Mouse (Mus musculus) spleen, adult 2 months (tissue): ENCODE results near the gene Kif21b. TPM values are rescaled to one million over a fixed set of nuclear protein-coding genes. Genes with fewer than 3 reads are reported as not detected.
A peak's percentile ranks its signal among the peaks of the same experiment; 100 is the strongest.

Experiments used
- DNase-seq, 2 experiments: peaks; one replicate each; pipeline versions ENCODE4 v3.0.0 to v3.0.0-alpha.2; 2012 to 2021; ENCODE audit warnings: low spot score in 2 of 2, low read depth in 1 of 2
- H3K27ac ChIP-seq: fragments of 200-500 bp; 2 replicates; pipeline ENCODE4 v1.5.1; 2012; ENCODE audit warnings: low read length, inconsistent platforms; ENCODE audit not compliant: insufficient read depth
- H3K27me3 ChIP-seq: fragments of 200-500 bp; 2 replicates; pipeline ENCODE4 v1.6.1; 2012; ENCODE audit warnings: mild to moderate bottlenecking, moderate library complexity, low read length, inconsistent platforms; ENCODE audit not compliant: control insufficient read depth, insufficient read depth
- H3K36me3 ChIP-seq: fragments of 200-500 bp; 2 replicates; pipeline ENCODE4 v1.6.1; 2012; ENCODE audit warnings: mild to moderate bottlenecking, low read length, inconsistent platforms; ENCODE audit not compliant: control insufficient read depth, insufficient read depth
- H3K4me1 ChIP-seq: fragments of 200-500 bp; 2 replicates; pipeline ENCODE4 v1.6.1; 2011; ENCODE audit warnings: inconsistent platforms; ENCODE audit not compliant: control insufficient read depth, insufficient read depth, insufficient read length
- H3K4me3 ChIP-seq: fragments of 200-500 bp; 2 replicates; pipeline ENCODE4 v1.5.1; 2011; ENCODE audit warnings: mild to moderate bottlenecking, inconsistent platforms; ENCODE audit not compliant: insufficient read depth, insufficient read length; ENCODE audit errors: extremely low read depth
- CTCF ChIP-seq: fragments of 200-500 bp; IDR thresholded peaks from 2 replicates; pipeline ENCODE4 v1.5.1; 2011; ENCODE audit warnings: mild to moderate bottlenecking, inconsistent platforms; ENCODE audit not compliant: insufficient read depth, insufficient read length, insufficient replicate concordance; ENCODE audit errors: extremely low read depth
- POLR2A ChIP-seq: fragments of 200-500 bp; IDR thresholded peaks from 2 replicates; pipeline ENCODE4 v1.6.1; 2011; ENCODE audit warnings: low read depth, low read length, inconsistent platforms
- WGBS: fragments of 180-500 bp; shearing (Covaris S2); methylation state at CpG from one replicate; pipeline ENCODE4 v1.1.7; 2018; 5-methylcytosine and 5-hydroxymethylcytosine counted together
- polyA plus RNA-seq: library from polyadenylated mRNA; depleted of rRNA; stranded (reverse); fragments of >200 nt; gene quantifications from 2 replicates; pipeline ENCODE4 v1.2.3, GENCODE M21; 2012

The Kif21b gene
- polyA plus RNA-seq, 1 experiment: 79.2 TPM

DNA sequence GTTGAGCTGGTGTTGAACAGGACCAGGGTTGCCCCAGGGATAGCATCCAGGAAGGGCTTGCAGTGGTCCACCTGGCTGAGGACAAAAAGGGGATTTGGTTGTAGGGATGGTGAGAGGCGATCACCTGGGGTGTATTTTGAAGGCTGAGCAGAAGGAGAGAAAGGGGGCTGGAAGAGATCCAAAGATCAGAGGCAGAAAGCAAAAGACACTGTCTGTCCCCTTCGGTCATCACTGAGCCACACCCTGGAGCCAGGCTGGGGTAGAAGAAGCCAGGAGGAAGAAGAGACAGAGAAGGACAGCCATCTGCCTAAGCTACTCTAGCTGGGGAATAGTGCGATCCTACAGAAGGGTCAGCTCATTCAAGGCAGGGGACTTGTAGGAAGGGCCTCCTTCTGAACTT lies 28.6 kb upstream of the Kif21b start:
- no peak for DNase-seq
- H3K4me3 ChIP-seq: no peak overlapping the region
- H3K27ac ChIP-seq: no peak overlapping the region
- H3K27me3 ChIP-seq: no peaks in the 10 kb centered on the region
- 80% methylated on average over 3 of the region's 3 CpGs for WGBS
- H3K4me1 ChIP-seq: no peaks in the 10 kb centered on the region
- TF ChIP-seq POLR2A (no peak), CTCF (no peak)
- no peaks in the 10 kb centered on the region for H3K36me3 ChIP-seq

DNA sequence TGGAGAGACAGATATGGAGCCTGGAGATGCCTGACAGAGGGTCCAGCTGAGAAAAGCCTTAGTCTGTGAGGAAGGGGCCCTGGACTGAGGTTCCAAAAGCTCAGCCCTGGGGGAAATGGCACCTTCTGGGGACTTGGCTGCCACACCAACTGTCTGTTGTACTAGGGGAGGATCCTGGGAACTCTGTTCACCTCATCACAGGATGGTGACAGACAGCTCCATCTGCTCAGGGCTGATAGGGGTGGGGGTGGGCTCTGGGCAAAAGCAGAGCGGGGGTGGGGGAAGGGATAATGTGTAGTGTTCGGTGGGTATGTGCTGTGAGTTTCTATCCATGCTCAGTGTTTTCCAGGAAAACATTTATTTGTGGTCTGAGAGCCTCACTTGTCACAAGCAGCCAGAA lies 28.2 kb upstream of the Kif21b start:
- no peaks in the 10 kb centered on the region for H3K27me3 ChIP-seq
- no peak overlapping the region for H3K4me3 ChIP-seq
- no peaks in the 10 kb centered on the region for H3K4me1 ChIP-seq
- TF ChIP-seq CTCF (no peak), POLR2A (no peak)
- no peak for DNase-seq
- H3K36me3 ChIP-seq: no peaks in the 10 kb centered on the region
- H3K27ac ChIP-seq: no peak overlapping the region
- WGBS: 81% methylated on average over 2 of the region's 2 CpGs

DNA sequence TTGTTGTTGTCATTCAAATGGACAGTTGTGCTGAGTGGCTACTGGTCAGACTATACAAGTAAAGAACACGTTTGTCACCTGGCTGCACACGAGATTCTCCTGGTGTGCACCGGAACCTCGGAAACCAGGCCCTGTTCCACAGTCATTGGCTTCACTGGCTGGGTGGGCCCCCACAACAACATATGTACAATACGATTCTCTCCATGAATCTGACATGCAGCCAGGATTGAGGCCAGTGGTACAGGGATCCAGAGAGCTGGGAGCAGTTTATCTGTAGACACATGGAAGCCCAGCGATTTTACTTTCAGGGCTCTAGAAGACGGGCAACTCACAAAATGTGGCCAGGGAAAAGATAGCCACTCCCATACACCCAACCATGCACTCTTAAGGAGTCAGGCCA lies 27.5 kb upstream of the Kif21b start:
- no peak for TF ChIP-seq POLR2A
- TF ChIP-seq CTCF: no peak
- H3K27ac ChIP-seq: no peak overlapping the region
- H3K4me3 ChIP-seq: no peak overlapping the region
- H3K4me1 ChIP-seq: no peaks in the 10 kb centered on the region
- H3K27me3 ChIP-seq: no peaks in the 10 kb centered on the region
- WGBS: 86% methylated on average over 7 of the region's 7 CpGs
- no peak for DNase-seq
- no peaks in the 10 kb centered on the region for H3K36me3 ChIP-seq

DNA sequence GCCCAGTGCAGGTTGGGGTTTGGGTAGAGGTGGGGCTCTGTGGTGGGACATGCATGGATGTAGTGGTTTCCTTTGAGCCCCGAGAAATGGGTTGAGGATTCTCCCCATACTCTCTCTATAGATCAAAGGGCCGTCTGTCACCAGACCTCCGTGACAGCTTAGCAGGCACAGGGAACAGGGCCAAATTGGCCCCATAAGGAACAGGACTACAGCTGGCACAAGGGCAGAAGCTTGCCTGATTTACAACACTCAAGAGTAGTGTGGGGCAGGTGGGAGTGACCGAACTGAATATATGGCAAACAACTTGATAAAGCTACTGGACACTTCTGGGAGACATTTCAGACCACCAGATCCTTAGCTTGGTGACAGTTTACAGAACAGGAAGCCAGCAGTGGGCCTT lies 26.4 kb upstream of the Kif21b start:
- Histone ChIP-seq H3K27ac (no peak overlapping the region), H3K27me3 (no peaks in the 10 kb centered on the region), H3K4me1 (no peaks in the 10 kb centered on the region), H3K36me3 (no peaks in the 10 kb centered on the region), H3K4me3 (no peak overlapping the region)
- TF ChIP-seq POLR2A (no peak), CTCF (no peak)
- 52% methylated on average over 4 of the region's 4 CpGs for WGBS
- no peak for DNase-seq

DNA sequence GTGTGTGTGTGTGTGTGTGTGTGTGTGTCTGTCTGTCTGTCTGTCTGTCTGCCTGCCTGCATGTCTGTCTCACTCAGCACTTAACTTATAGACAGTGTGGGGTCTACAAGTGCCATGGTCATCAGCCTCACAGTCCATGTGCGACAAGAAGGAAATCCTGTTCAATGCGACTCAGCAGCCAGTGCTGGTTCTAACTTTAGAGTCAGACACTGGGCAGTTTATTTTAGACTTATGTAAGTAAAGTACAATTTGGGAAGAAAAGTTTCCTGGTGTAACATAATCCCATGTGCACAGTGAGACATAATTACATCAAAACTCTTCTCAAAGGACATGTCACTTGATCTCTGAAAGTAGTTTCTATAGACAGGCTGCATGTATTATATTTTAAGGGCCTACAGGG lies 21.7 kb upstream of the Kif21b start:
- TF ChIP-seq POLR2A (no peak), CTCF (no peak)
- Histone ChIP-seq H3K27ac (no peak overlapping the region), H3K27me3 (no peaks in the 10 kb centered on the region), H3K36me3 (no peaks in the 10 kb centered on the region), H3K4me3 (no peak overlapping the region), H3K4me1 (no peaks in the 10 kb centered on the region)
- WGBS: 39% methylated on average over 2 of the region's 2 CpGs
- no peak for DNase-seq

DNA sequence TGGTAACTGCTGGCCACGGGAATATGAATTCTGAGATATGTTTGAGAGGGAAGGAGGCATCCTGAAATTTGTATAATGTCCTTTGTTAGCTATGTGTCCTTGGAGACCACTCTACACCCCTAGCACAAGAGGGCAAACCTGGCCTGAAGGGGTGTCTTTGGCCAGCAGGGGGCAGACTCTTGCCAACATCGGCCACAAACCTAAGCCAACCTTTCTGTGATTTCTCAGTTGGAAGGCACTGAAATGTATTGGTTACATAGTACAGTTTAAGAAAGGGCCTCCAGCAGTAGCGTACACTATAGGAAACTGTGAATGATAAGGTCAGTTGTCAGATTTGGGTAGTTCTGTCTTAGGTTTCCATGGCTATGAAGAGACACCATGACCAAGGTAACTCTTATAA lies 15.0 kb upstream of the Kif21b start:
- H3K4me1 ChIP-seq: peaks cover 19% of the 10 kb centered on the region; the same call in 1 of the 2 replicates
- no peak overlapping the region for H3K27ac ChIP-seq
- H3K4me3 ChIP-seq: no peak overlapping the region
- H3K27me3 ChIP-seq: no peaks in the 10 kb centered on the region
- DNase-seq: peak; percentile 60 to 81
- WGBS: 10% methylated on average over 3 of the region's 3 CpGs
- TF ChIP-seq POLR2A (no peak), CTCF (peak; percentile 94; the same call in 1 of the 2 replicates)
- H3K36me3 ChIP-seq: no peaks in the 10 kb centered on the region

DNA sequence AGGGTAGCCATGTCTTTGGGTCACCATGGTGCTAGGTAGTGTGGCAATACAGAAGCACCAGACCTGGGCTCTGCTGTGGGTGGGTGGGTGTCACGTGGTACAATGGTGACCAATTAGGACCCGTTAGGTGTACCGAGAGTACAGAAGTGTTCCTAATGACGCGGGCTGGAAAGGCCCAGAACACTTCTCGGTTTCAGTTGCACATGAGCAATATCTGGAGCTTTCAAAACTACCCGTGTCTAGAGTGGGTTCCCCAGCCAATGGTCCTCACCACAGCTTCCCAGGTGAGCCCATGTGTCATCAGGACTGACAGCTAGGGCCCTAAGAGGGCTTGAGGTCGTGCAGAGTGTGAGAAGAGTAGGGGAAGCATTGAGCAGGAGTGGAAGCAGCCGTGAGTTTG lies 14.1 kb upstream of the Kif21b start:
- H3K27me3 ChIP-seq: no peaks in the 10 kb centered on the region
- H3K4me1 ChIP-seq: peaks cover 19% of the 10 kb centered on the region; the same call in 1 of the 2 replicates
- no peak for TF ChIP-seq POLR2A
- TF ChIP-seq CTCF: no peak
- no peak overlapping the region for H3K4me3 ChIP-seq
- peak overlapping the region; percentile 36 for H3K27ac ChIP-seq
- peak in 1 of 2 experiments; percentile 41 for DNase-seq
- WGBS: 71% methylated on average over 9 of the region's 9 CpGs
- H3K36me3 ChIP-seq: no peaks in the 10 kb centered on the region
